Mouse (Mus musculus) thymus, adult 2 months (tissue): ENCODE measurements around the gene Vmn2r75.

Experiments
- CTCF ChIP-seq: fragments of 200-500 bp; IDR thresholded peaks from 2 replicates; pipeline ENCODE4 v1.5.1; 2012; ENCODE audit warnings: mild to moderate bottlenecking, control low read depth, low read length, moderate library complexity, borderline replicate concordance; ENCODE audit not compliant: control insufficient read depth, poor library complexity, insufficient read depth; ENCODE audit errors: extremely low read depth
- POLR2A ChIP-seq: fragments of 200-500 bp; IDR thresholded peaks from 2 replicates; pipeline ENCODE4 v1.6.1; 2012; ENCODE audit warnings: mild to moderate bottlenecking, low read length, control low read depth, moderate library complexity; ENCODE audit not compliant: control insufficient read depth, poor library complexity, insufficient read depth; ENCODE audit errors: extremely low read depth

DNA sequence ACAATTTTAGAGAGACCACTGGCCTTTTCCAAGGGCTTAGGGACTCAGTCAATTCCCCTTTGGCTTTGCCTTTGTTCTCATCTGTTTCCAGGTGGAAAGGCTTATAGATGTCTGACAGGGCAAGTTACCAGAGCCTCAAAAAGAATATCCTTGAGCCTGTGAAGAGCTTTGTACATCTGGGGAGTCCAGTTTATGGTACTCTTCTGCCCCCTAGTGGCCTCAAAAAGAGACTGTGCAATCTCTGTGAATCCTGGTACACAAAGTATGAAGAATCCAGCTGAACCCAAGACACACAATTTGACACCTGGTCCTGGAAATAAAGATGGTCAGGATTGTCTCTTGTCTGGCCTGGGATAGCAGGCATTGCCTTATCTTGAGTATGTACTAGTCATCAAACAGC is 39.8 kb upstream of the Vmn2r75 start:
- no peak for TF ChIP-seq CTCF
- TF ChIP-seq POLR2A = no peak
